Mouse (Mus musculus) fibroblast of lung, adult 2 months (primary cell): ENCODE data around the gene Pnpla6.

ENCODE experiments used
- DNase-seq: peaks from one replicate; pipeline ENCODE4 v3.0.0-alpha.2; 2011; ENCODE audit warnings: low read depth

Gene Pnpla6

DNA sequence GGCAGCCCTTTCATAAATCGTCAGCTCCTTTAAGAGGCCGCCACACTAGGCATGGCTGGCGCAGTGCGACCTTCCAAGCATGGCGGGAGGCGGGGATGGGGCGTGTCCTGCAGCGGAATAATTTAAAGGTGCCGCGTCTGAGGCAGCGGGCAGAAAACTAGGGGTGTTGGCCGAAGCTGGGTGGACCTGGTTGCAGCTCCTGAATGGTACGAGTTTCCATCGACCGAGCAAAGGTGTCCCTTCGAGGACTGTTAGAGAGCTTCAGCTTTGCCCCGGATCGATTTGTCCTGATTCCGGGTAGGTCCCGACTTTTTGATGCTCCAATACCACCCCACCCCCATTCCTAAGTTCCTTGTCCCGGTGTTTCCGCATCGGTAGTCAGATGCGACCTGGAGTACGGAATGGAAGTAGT, at the start of gene Pnpla6:
Pnpla6 (plus strand) TSS at position 125 of the 412 bp plus-strand sequence.
- peak; percentile 56 for DNase-seq

DNA sequence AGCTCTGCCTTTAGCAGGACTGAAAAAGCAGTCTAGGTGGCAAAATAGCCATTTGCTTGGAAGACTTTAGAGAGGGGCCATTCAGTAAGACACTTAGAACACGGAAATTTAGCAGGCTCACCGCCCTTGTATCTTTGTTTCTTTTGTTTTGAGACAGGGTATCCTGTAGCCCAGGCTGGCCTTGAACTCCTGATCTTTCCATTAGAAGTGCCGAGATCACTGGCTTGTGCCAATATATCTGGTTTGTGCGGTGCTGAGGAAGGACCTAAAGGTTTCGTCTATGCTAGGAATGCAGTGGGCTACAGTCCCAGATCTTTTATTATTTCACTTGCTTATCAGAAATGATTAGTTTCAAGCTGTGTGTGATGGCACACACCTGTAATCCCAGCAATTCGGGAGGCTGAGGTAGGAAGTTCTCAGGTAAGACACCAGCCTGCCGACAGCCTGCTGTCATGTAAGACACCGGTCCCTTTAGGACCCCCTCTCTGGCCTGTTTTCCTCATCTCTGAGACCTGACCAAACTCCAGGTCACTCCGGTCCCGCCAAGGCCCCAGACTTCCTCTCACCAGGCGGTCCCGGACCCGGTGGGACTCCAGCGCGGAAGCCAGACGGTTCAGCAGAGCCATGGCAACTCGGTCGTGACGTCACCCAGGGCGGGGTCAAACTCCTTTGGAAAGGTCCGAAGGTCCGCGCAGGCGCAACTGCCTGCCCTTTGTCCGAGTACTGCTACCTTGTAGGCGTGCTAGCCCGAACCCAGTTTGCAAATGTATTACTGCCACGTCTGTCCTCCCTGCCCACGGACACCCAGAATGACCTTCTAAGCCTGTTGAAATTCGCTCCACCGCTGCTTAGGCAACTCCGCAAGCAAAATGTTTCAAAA, 47.9 kb upstream of the Pnpla6 start, which contains the start of gene Pex11g:
Pex11g (minus strand) TSS at position 675 of the 880 bp plus-strand sequence.
- peak; percentile 94 for DNase-seq

DNA sequence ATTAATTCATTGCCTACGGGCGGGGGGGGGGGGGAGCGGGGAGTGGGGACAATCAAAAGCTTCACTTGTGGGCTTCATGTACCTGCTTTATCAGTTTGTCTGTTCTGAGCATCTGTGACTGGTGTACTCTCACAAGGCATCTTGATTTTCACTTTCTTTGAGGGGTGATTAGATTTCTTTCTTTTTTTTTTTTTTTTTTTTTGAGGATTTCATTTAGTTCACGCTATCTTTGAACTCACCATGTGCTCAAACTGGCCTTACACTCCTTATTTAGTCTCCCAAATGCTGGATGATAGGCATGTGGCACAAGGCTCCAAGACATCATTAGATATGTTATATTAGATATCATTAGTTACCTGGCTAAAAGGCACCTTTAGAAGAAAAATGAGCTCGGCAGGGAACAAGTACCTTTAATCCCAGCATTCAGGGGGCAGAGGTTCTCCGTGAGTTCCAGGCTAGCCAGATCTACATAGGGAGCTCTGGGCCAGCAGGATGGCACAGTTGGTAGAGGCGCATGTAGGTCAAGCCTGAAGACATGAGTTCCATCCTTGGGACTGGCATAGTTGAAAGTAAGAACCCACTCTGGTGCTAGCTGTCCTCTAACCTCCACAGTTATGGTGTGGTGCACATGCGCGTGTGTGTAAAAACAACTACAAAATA, 47.2 kb upstream of the Pnpla6 start:
- no peak for DNase-seq

DNA sequence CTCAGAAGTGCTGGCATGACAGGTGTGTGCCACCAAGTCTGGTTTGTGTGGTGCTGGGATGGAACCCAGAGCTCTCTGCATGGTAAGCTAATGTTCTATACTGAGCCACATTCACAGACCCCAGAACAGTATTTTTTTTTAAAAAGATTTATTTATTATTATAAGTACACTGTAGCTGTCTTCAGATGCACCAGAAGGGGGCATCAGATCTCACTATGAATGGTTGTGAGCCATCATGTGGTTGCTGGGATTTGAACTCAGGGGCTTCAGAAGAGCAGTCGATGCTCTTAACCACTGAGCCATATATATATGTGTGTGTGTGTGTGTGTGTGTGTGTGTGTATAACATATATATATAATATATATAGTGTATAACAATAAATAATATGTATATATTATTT, 46.3 kb upstream of the Pnpla6 start:
- DNase-seq: no peak

DNA sequence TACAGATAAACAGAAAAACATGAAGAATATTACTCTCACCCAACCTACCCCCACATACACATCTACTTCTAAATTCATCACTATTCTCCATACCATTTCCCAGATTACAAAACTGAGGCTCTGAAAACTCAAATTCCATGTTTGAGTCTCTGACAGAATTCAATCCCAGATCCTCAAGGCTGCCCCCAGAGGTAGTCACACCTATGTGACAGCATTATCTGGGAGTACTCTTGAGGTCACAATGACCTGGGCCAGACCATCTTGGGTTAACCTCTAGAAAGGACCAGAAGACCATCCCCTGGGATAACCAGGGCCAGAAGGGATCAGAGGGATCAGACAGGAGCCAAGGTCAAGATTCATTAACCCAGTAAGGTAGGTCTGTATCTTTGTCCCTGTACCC, 44.6 kb upstream of the Pnpla6 start, which contains the start of gene Tex45:
Tex45 (plus strand) TSS at position 301 of the 400 bp plus-strand sequence.
- DNase-seq: no peak

DNA sequence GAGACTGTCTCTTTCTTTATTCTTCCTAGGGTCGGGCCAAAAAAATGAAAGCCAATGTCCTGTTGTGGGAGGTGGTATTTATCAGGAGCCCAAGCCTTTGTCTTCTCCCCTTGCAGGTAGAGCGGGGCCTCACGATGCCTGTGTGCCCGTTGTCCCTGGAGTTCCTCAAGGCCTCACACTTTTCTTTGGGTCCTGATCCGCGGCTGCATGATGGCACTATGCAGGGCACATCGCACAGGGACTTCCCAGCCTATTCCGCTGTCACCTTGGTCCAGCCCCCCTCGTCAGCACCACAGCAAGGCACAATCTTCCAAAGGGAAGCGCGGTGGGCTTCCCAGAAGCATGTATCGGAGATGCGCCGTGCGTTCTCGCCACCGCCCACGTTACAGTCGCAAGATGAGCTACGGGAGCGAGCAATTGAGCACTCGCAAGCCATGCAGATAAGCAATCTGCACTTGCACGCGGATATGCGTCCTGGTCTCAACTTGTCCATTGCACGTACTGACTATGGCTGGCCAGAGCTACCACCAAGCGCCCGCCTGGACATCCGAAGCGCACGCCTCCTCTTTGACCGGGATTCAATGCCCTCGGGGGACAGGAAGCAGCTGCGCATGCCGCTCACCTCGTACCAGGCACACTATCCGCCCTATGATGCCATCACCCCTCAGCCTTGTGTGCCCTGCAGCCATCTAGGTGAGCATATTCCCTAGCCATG, 39.3 kb upstream of the Pnpla6 start:
- no peak for DNase-seq

DNA sequence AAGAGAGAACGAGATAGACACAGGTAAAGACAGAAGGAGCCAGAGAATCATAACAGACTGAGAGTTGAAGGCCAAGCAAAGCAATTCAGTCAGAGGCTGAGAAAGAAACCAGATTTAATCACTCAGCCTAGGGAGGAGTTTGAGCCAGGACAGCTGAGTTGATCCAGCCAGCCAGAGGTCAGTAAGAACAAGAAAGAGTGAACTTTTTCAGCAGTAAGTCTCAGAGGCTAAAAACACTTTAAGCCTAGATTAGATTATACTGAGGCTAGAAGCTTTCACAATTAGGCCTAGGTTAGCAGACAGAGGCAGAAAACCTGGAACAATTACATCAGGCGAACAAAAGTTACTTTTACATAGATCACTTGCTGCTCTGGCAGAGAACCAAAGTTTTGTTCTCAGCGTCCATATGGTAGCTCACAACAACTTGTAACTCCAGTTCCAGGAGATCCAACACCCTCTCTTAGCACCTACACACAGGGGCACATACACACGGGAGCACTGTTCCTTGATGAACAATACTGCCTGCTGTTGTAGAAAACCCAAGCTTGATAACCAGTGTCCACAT, 34.9 kb upstream of the Pnpla6 start:
- no peak for DNase-seq

DNA sequence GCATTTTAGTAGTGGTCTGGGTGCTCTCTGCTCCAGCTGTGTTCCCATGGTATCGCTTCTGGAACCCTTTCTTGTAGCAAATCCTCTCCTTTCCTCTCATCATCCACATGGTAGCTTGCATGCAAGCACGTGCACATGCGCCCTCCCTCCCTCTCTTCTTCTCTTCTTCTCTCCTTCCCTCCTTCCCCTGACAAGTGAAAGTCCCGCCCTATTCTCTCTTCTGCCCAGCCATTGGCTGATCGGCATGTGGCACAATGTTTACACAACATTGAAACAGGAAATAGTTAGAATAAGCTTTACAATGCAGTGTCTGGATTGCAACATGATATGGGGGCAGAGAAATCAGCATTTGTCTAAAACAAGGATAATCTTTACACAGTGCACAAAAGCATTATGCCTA, 33.6 kb upstream of the Pnpla6 start:
- DNase-seq: no peak

DNA sequence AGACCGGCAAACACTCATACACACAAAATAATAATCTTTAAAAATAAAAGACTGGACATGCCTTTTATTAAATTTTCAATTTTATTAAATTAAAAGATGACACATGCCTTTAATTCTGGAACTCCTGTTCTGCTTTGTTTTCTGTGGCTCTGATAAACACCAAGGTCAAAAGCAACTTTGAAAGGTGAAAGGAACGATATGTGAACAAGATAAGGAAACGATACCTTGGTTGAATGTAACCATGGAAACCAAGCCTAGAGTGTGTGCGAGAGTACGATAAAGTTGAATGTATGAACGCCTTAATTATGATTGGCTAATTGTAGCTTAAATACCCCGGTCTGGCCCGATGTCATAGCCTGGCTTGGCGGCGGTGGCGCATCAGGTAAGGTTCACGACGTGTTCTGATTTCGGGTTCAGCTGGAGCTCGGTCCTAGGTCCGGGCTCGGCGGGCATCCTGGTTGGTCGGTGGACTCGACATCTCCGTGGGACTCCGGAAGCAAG, 32.9 kb upstream of the Pnpla6 start:
- DNase-seq: no peak

DNA sequence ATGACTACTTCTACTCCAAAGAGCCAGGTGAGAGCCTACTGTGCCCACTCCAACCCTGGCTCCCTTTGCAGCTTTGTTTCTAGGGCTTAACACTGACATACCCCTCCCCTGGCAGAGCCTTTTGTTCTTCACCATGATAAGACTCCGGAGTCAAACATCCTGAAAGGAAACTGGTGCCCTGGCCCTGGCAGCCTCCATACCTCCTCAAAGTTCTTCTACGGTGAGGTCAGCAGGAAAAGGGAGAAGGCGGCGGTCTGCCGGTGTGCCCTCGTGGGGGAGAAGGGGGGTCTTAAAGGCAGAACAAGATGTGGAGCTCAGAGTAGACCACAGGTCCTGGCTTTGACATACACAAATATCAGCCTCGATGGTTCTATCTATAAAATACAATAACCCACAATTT, 31.6 kb upstream of the Pnpla6 start:
- DNase-seq: no peak

DNA sequence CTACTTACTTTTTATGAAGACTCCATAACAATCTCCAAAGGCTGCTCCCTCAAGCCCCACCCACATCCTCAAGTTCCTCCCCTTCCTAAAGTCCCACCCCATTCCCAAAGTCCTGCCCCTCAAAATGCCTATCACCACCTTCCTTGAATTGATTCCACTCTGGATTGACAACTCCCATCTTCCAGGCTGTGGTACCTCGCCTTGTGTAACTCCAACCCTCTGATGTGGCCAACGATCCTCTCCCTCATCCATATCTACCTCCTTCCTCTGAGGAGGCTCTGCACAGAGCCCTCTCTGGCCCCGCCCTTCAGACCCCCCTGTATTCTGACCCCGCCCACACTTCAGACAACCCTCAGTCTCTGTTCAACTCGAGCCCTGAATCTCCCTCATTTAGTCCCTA, 30.0 kb upstream of the Pnpla6 start:
- no peak for DNase-seq

DNA sequence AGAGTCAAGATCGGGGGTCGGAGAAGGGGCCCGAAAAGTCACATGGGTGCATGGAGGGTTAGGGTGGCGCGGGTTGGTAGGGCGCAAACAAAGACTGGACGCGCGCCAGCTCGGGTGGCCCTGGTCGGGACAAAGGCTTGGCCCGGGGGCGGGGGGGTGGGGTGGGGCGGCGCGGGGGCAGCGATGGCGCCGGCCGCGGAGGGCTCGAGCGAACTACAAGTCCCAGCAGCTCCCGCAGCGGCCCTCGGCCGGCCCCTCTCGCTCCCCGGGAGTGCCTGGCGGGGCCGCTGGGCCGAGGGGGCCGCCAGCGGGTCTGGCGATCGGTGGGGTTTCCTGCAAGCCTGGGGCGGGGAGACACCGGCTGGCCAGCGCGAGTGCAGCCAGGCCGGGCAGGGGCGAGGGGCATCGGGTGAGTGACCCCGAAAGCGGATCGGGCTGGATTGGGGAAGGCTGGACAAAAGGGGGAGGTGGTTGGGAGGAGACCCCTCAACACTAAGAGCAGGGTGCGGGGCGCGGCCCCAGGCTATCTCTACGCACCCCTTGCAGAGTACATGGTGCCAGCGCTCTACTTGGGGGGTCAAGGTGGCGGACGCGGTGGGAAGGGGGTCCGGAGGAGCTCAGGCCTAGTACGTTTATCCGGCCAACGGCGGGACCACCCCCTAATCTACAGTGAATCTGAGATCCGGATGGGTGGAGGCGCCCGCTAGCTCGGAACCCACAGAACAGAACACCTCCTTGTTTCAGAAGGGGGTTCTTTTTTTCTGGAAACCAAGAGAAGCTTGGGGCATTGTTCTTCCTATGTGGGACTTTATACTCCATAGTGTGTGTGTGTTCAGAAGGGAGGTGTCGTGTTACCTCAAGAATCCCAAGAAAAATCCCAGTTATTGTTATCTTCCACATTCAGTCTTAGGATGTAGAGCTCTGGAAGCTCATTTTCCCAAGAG, 22.0 kb upstream of the Pnpla6 start, which contains the start of gene Zfp358:
Zfp358 (plus strand) TSS at position 238 of the 944 bp plus-strand sequence.
- no peak for DNase-seq

DNA sequence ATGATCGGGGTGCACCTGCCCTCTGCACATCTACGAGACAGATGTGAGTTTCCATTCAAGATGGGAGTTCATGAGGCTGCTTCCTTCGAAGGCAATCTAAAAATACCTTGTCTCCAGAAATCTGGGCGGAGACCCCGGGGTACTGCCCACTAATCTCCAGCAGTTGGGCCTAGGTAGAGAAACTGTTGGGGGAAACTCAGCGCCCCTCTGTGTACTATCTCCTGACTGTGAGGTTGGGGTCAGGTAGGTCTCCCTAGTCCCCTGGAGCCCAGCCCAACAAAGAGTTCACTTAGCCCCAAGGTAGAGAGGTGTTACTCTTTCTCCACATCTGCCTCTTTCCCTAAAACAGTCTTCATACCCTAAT, 21.4 kb upstream of the Pnpla6 start:
- DNase-seq: no peak

DNA sequence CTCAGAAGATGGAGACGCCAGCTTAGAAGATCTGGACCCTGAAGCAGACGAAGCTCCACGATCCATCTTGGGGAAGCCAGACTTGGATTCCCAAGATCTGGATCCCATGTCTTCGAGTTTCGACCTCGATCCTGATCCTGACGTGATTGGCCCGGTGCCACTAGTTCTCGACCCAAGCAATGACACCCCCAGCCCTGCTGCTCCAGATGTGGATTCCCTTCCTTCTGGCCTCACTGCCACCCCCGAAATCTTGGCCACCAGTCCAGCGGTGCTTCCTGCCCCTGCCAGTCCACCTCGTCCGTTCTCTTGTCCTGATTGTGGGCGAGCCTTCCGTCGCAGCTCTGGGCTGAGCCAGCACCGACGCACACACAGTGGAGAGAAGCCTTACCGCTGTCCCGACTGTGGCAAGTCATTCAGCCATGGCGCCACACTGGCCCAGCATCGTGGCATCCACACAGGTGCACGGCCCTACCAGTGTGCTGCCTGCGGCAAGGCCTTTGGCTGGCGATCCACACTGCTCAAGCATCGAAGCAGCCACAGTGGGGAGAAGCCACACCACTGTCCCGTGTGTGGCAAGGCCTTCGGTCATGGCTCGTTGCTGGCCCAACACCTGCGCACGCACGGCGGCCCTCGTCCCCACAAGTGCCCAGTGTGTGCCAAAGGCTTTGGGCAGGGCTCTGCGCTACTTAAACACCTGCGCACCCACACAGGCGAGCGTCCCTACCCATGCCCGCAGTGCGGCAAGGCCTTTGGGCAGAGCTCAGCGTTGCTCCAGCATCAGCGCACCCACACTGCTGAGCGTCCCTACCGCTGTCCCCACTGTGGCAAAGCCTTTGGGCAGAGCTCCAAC, 19.4 kb upstream of the Pnpla6 start:
- no peak for DNase-seq

DNA sequence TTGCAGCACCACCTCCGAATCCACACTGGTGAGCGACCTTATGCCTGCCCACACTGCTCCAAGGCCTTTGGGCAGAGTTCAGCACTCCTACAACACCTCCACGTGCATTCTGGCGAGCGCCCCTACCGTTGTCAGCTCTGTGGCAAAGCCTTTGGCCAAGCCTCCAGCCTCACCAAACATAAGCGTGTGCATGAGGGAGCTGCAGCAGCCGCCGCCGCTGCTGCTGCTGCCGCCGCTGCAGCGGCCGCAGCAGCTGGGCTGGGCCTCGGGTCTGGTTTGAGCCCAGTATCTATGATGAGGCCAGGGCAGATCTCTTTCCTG, 18.8 kb upstream of the Pnpla6 start:
- DNase-seq: no peak

DNA sequence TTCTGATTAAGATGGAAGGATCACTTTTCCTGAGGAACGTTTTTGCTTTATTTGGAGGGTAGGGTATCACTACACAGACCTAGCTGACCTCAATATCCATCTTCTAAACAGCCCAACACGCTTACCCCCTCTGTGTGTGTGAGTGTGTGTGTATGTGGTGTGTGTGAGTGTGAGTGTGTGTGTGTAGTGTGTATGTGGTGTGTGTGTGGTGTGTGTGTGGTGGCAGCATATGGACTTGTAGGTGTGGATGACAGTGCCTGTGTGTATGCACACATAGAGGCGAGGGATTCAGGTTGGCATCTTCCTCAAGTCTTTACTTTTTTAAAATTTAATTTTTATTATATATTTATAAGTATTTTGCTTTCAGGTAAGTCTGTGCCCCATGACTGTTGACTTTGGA, 16.6 kb upstream of the Pnpla6 start:
- no peak for DNase-seq

DNA sequence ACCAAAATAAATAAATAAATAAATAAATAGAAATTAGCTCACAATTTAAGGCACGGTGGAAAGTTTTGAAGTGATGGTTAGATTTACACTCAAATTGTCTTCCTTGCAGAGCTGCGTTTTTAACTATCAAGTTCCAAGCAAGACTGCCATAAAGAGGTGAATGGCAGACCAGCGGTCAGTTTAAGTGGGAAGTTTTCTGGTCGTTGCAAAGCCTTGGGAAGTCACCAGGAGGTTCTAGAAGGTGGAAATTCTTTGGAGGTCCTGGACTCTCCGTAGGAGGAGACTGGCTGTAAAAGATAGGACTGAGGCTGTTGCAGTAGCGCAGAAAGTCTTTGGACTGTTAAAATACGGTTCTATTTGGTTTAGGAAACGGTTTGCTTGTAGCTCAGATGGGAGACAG, 15.4 kb upstream of the Pnpla6 start:
- DNase-seq: no peak

DNA sequence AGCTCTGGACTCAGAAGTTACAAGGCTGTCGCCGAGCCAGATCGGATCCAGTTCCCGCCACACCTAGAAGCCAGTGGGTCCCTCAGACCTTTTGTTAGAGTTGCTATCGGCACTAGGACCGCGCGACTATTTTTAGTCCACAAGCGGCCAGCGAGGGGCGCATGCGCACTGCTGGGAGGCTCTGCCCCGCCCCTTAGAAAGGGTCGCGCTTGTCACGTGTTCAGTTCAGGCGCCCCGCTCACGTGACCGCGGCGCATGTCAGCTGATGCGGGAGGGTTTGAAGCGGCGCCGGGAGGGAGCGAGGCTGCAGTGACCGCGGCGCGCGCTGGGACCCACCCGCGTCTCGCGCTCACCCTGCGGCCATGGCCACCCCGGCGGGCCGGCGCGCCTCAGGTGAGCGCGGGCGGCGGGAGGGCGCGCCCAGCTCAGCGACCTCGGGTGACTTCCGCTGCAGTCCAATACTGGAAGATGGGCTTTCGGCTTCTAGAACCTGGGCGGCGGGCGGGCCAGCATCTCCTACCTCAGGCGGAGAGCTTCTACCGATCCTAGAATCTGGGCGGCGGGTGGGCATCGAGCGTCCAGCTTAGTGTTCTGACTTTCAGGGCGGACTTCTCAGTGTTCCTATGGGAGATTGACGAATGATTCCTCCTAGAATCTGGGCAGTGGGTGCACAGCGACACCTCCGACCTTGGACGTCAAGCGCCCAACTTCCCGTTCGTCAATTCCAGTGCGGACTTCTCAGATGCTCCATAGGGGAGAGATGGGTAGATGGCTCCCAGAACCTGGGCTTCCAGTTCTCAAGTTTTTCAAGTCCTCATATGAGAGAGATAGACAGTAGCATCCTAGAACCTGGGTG, 14.7 kb upstream of the Pnpla6 start, which contains the start of gene Mcoln1:
Mcoln1 (plus strand) TSS at position 223 of the 856 bp plus-strand sequence.
- peak; percentile 94 for DNase-seq

DNA sequence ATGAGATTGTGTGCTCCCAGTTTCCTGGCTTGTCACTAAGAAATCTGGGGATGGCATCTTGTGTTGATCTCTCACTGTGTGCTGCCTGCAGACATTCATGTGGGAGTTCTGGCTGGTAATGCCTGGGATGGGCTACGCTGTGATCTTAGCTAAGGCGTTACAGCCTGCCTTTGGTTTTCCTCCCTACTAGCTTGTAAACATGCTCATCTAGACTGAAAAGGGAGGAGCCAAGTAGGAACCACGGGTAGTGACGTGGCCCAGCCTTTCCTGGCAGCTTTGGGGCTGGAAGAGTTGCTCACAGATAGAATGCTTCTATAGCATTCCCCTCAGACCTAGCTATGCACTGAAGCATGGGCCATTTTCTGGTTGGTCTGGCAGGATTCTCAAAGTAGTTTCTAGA, 13.0 kb upstream of the Pnpla6 start:
- DNase-seq: no peak
